Mouse (Mus musculus) Muller cell, postnatal 12 days (primary cell): ENCODE results near the gene Ang2.
"Not testable (repeated sequence)": the region's sequence is repeated elsewhere in the genome, so short reads cannot be mapped to it uniquely, and the experiment has no call there.

Experiments used
- DNase-seq: peaks from one replicate; pipeline ENCODE4 v3.0.0-alpha.2; 2015; ENCODE audit errors: inconsistent ontology term

The Ang2 gene

GRCm38 (mm10) chr14:51199098-51200023, at the start of gene Ang2:
Gene Ang2 (minus strand): TSS chr14:51199148.
- DNase-seq = peak; percentile 87

DNA sequence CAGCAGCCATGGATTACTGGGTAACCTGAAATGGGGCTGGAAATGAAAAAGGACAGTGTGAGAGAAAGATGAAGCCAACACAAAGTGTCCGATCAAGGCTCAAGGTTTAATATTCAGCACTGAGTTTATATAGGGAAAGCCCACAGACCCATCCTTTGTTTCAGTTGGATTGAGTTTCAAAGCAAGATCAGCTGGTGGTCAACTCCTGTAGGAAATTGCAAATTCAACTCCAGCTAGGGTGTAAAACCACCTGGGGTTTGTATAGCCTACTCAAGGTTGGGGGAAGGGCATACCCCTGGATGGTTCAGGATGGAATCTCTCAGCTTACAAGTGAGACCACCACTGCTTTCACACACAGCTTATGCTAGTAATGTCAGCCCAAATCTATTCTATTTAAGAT, 48.8 kb upstream of the Ang2 start:
- DNase-seq = no peak

GRCm38 (mm10) chr14:51240899-51241298, 42.0 kb upstream of the Ang2 start:
- DNase-seq = peak; percentile 48

DNA sequence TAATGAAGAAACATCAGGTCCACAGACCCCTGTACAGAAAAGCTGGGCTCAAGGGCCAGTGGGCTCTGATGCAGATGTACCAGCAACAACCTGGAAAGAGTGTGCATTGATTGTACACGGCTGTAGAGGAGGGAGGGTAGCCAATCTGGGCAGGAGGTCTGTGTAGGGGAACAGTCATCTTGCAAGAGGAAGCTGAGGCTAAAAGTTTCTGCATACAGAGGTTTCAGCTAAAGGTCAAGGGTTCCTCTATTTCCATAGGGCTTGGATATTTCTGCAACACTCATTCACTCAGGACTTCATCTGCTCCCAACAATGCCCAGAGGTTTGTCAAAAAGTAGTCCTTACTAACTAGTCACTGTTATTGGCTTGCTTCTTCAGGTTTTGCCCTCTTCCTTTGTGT, 38.5 kb upstream of the Ang2 start:
- DNase-seq = not testable (repeated sequence)

DNA sequence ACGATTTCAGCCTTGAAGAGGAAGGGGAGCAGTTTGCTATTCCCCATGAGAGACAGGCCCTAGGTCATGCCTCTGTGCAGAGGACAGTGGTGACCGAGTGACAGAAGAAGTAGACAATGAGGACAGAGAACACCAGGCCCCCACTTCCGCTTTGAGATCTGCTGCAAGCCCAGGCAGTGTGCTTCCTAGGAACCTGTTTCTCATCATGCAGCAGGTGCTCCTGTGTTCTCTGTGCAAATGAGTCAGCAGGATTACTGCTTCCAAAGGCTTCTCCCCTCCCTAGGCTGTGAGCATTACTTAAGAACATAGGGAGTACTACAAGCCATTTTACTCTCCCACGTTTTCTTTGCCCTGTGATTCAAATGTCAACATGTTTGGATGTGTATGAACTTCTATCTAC, 30.7 kb upstream of the Ang2 start:
- DNase-seq = not testable (repeated sequence)

GRCm38 (mm10) chr14:51220075-51220474, 21.1 kb upstream of the Ang2 start:
- not testable (repeated sequence) for DNase-seq

DNA sequence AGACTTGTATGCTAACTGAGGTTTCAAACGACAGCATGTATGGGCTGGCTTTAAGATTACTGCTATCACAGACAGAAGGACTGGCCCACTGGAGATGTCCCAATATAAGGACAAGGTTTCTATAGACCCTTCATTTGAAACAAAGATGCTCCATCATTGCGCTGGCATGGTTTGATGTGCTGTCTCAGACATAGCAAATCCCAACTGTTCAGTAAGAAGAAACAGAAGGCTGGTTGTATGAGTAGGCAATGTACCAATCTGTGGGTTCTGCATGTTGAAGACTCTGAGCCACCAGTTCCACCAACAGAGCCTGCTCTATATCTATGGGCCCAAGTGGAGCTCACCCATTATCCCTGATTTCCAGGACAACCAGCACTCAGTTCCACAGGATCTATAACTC, 4.2 kb upstream of the Ang2 start, which contains the start of gene Ear14:
Gene Ear14, plus strand, starts transcription at position 277 of the 400 bp plus-strand sequence.
- DNase-seq = no peak

GRCm38 (mm10) chr14:51200466-51200865, 1.5 kb upstream of the Ang2 start:
- no peak for DNase-seq

DNA sequence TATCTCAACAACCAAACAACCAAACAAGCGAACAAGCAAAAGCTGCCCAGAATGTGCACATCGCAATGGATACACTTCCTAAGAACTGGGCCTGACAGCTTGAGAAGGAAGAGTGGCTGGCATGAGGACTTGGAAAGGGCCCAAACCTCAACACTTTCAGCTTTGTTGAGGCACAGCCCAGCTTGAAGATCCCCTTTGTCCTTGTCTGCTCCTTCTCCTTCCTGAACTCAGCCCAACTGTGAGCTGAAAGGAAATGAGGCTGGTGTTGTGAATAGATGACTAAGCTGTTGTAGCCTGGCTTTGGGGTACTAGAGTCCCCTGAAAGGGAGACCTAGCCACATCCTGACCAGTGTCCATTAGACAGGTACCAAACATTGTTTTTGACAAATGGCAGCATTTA, 1.1 kb upstream of the Ang2 start:
- peak; percentile 86 for DNase-seq

DNA sequence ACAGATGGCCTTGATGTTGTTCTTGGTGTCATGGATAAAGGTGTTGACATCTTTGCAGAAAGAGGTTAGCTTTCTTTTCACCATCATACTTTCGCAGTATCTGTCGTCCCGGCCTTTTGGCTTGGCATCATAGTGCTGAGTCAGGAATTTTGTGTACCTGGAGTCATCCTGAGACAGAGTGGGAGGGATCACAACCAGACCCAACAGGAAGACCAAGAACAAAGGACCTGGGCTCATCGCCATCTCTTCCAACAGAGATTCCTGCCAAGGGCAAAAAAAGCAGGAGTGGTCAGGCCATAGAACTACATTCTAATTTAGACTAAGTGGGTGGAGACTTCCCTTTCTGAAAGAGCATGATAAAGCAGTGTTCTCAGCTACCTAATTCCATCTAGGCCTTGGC, 3.3 kb downstream of the Ang2 start:
- DNase-seq = peak; percentile 2

GRCm38 (mm10) chr14:51181051-51181450, 17.9 kb downstream of the Ang2 start:
- not testable (repeated sequence) for DNase-seq

DNA sequence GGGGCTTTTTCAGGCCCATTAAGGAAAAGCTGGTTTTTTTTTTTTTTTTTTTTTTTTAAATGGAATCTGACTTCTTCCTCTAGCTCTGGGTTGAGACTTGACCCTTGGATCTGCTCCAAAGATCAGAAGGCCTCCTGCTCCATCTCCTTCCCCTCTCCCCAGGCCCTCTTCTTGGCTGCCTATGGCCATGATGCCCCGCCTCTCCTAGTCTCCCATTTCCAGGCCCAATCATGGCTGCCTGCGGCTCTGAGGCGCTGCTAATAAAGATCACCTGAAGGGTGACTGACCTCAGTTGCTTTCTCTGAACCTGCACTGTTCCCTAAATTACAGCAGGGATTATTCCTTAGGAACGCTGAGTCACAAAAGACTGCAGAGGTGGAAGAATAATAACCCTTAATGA, 25.1 kb downstream of the Ang2 start:
- no peak for DNase-seq

DNA sequence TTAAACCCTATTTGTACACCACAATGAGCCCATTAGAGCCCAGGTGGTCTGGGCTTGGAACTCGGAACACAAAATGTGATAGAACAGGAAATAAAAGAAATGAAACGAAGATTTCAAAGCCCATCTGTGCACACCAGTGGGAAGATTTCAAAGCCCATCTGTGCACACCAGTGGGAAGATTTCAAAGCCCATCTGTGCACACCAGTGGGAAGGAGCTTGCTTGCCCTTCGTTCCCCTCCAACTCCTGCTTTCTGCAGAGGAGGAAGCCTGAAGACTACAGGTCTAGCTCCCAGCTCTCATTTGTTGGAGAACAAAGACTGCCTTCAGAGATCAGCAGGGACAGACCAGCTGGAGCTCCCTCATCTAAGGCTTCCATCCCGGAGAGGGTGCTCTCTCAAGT, 26.0 kb downstream of the Ang2 start:
- DNase-seq = not testable (repeated sequence)

DNA sequence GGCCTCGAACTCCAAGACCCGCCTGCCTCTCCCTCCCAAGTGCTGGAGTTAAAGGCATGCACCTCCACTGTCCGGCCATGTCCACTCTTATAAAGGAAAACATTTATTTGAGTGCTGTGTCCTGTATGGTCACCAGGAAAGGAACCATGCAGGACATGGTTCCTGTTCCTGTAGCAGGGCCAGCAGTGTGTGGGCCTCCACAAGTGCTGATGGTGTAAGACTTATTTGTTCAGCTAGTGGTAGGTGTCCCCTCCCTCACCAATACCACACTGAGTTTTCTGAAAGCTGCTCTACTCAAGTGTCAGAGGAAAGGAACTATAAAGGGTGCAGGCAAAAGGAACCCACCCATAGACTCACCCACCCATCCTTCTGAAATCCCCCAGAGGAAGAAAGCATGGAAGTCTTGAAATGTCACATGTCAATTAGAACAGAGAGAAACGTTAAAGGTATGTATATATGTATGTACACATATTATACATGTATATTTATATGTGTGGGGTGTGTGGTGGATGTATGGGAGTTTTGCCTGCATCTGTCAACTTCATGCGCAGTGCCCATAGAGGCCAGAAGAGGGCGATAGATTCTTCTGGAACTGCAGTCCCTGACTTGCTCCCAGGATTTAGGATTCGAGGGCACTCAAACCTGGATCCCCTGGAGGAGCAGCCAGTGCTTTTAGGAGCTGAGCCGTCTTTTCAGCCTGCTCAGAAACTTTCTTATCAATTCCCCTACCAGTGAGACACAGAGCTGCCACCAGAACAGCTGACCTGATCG, 26.7 kb downstream of the Ang2 start:
- DNase-seq = not testable (repeated sequence)

DNA sequence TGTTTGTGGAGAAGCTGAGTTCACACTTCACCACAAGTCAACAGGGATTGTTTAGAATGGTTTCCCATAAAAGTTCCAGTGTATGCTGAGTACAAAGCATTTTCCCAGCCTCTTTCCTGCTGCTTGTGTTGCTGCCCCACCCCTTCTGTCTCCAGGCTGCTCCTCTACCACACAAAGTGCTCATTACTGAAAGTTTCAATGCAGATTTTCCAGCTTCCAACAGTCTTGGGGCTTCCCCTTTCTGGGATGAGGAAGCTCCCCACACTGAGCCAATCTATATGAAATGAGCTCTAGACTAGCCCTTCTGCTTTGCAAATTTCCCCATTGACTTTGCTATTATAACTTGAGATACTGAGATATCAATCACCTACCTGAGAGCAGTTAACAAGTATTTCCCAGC, 32.9 kb downstream of the Ang2 start:
- no peak for DNase-seq

DNA sequence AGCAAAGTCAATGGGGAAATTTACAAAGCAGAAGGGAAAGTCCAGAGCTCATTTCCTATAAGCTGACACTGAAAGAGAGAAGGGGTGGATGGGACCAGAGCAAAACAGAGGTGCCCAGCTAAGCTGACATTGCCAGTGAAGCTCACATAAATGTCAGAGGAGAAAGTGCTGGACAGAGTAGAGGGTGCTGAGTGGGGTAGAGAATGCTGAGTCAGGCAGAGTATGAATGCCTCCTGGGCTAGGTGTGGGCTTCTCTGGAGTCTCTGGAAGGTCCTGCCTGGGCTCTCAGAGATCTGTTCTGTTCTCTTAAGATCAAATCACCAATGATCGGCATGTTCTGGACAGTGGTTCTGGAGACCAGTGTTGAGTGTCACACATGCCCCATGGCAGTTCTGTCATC, 33.5 kb downstream of the Ang2 start:
- DNase-seq = no peak

- not testable (repeated sequence) for DNase-seq
Measured at GRCm38 (mm10) chr14:51163323-51163722, 35.6 kb downstream of the Ang2 start.

DNA sequence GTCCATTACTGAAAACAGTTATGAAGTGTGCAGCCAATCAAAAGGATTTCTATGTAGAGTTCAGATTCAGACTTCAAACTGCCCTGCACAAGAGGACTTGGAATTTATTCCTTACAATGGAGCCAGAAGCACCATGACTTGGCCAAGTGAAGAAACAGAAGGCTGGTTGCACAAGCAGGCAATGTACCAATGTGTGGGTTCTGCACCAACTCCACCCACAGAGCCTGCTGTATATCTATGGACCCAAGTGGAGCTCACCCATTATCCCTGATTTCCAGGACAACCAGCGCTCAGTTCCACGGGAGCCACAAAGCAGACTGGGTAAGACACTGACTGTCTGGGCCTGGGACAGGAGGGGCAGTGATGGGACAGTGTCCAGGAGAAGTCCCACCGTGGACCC, 37.0 kb downstream of the Ang2 start, which contains the start of gene Rnase2b:
Gene Rnase2b, plus strand, starts transcription at position 285 of the 400 bp plus-strand sequence.
- not testable (repeated sequence) for DNase-seq

DNA sequence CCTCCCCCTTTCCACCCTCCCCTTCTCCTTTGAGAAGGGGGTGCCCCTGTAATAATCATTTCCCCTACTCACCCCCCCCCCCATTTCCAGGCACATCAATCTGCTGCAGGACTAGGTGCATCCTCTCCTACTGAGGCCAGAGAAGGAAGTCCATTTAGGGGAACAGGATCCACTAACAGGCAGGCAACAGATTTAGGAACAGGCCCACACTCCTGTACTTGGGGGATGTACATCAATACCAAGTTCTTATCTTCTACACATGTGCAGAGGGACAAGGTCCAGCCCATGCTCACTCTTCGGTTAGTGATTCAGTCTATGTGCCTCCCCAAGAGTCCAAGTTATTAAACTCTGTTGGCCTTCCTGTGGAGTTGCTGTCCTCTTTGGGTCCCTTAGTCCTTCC, 41.9 kb downstream of the Ang2 start:
- no peak for DNase-seq

- DNase-seq = no peak
Measured at GRCm38 (mm10) chr14:51156736-51157068, 42.2 kb downstream of the Ang2 start.

- DNase-seq = no peak
Measured at GRCm38 (mm10) chr14:51156056-51156735, 42.8 kb downstream of the Ang2 start.

- no peak for DNase-seq
Measured at GRCm38 (mm10) chr14:51152249-51152870, 46.6 kb downstream of the Ang2 start.
